Mouse (Mus musculus) embryonic facial prominence, embryonic 13.5 days (tissue): ENCODE results near the gene Asb15. TPM values are rescaled to one million over a fixed set of nuclear protein-coding genes. Genes with fewer than 3 reads are reported as not detected.

ENCODE experiments used
- ATAC-seq: fragments of 200-750 bp; cut with Nextera tagmentation; 2 replicates; pipeline ENCODE4 v1.8.0; 2017; ENCODE audit warnings: low read depth; ENCODE audit not compliant: insufficient number of reproducible peaks, insufficient read depth, low FRiP score, low TSS enrichment
- H3K27ac ChIP-seq: fragments of 300-500 bp; sonication (generic); 2 replicates; pipeline ENCODE4 v1.5.1; 2015; ENCODE audit warnings: moderate library complexity, mild to moderate bottlenecking, inconsistent platforms
- H3K27me3 ChIP-seq: fragments of 300-500 bp; sonication (generic); 2 replicates; pipeline ENCODE4 v1.6.1; 2015; ENCODE audit warnings: mild to moderate bottlenecking, inconsistent platforms
- H3K36me3 ChIP-seq: fragments of 300-500 bp; sonication (generic); 2 replicates; pipeline ENCODE4 v1.6.1; 2015; ENCODE audit warnings: mild to moderate bottlenecking, inconsistent platforms
- H3K4me1 ChIP-seq: fragments of 300-500 bp; sonication (generic); 2 replicates; pipeline ENCODE4 v1.6.1; 2015; ENCODE audit warnings: inconsistent platforms
- H3K4me2 ChIP-seq: fragments of 300-500 bp; sonication (generic); 2 replicates; pipeline ENCODE4 v1.6.1; 2015; ENCODE audit warnings: moderate library complexity, mild to moderate bottlenecking, inconsistent platforms
- H3K4me3 ChIP-seq: fragments of 300-500 bp; sonication (generic); 2 replicates; pipeline ENCODE4 v1.5.1; 2015; ENCODE audit warnings: mild to moderate bottlenecking, inconsistent platforms
- H3K9ac ChIP-seq: fragments of 300-500 bp; sonication (generic); 2 replicates; pipeline ENCODE4 v1.6.1; 2015; ENCODE audit warnings: mild to moderate bottlenecking, inconsistent platforms
- H3K9me3 ChIP-seq: fragments of 300-500 bp; sonication (generic); 2 replicates; pipeline ENCODE4 v1.6.1; 2016; ENCODE audit warnings: inconsistent platforms
- WGBS: fragments of 180-500 bp; shearing (Covaris S2); methylation state at CpG from one replicate; pipeline ENCODE4 v1.1.7; 2015; ENCODE audit warnings: mixed read lengths; 5-methylcytosine and 5-hydroxymethylcytosine counted together
- polyA plus RNA-seq: library from polyadenylated mRNA; unstranded; fragments of >200 nt; fragmentation: Nextera tagmentation; extraction: Ambion mirVana; gene quantifications from 2 replicates; pipeline ENCODE4 v1.2.1, GENCODE M21; 2015

Gene Asb15
- polyA plus RNA-seq, 1 experiment from 2014 or later, result not detected

DNA sequence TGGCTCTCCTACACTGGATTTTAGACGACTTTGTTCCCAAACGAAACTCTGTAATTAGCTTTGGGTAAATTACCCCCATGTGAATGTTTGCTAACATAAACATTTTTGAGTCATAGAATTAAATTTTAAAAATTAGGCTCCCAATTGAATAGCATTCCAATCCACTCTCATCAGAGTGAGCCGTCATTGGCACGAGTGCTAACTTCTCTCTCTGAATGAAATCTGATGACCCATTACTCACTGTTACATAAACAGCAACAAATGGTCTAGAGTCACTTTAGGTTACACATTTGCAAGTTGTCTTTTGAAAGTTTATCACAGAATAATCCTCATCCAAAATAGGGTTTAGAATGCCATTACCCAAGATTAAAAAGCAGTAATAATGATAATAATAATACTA is 81.6 kb downstream of the Asb15 start:
- no peak overlapping the region for H3K4me3 ChIP-seq
- no peaks in the 10 kb centered on the region for H3K27me3 ChIP-seq
- no peaks in the 10 kb centered on the region for H3K9me3 ChIP-seq
- peaks cover 15% of the 10 kb centered on the region for H3K36me3 ChIP-seq
- 57% methylated on average over 4 of the region's 4 CpGs for WGBS
- H3K4me1 ChIP-seq, result no peaks in the 10 kb centered on the region
- no peak overlapping the region for H3K9ac ChIP-seq
- H3K4me2 ChIP-seq, result no peak overlapping the region
- ATAC-seq, result no peak
- no peak overlapping the region for H3K27ac ChIP-seq

DNA sequence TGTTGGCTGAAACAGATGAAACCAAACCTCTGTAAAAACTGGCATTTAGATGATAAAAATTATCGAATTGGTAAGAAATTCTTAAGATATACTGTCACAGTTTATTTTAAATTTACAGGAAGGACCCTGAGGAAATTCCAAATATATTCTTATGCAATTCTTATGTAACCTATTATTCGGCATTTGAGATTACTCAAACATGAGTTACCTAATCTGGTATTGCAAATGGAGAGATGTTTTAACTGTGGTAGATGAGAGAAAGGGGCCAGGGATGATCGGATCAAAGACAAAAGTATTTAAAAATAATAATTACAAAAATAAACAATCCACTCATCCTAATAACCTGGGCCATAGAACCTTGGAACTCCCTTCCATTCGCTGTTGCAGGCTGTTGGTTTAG is 82.4 kb downstream of the Asb15 start:
- Histone ChIP-seq H3K9me3 (no peaks in the 10 kb centered on the region), H3K27me3 (no peaks in the 10 kb centered on the region), H3K27ac (no peak overlapping the region), H3K4me1 (no peaks in the 10 kb centered on the region), H3K4me2 (no peak overlapping the region), H3K9ac (no peak overlapping the region), H3K36me3 (peaks cover 23% of the 10 kb centered on the region), H3K4me3 (no peak overlapping the region)
- WGBS, result 89% methylated on average over 4 of the region's 4 CpGs
- no peak for ATAC-seq

DNA sequence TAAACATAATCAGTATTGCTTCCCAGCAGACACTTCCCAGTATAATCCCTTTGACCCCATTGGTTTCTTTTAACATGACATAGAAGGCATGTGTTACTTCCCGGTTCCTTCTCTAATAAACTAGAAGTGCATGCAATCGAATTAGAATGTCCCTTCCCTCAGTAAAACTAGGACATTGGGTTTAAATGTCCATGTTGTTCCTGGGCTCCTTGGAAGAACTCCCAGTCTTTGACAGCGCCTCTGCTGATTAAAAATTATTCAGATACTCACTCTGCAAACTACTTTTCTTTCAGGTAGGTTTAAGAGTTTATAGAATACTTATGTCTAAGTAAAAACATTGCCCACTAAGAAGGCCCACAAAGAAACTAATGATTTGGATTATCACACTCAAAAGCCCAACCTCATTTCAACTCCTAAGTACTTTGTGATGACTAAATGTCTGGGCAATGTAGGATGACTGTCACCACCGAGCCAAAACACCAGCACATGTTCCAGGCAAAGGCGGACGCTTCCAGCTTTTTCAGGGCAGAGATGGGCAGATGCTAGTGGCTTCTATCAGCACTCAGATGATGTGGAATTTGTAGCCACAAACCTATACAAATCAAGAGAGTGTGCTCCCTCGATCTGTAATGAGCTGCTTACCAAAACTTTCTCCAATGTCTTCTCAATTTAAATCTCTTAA is 84.3 kb downstream of the Asb15 start:
- H3K4me2 ChIP-seq, result no peak overlapping the region

DNA sequence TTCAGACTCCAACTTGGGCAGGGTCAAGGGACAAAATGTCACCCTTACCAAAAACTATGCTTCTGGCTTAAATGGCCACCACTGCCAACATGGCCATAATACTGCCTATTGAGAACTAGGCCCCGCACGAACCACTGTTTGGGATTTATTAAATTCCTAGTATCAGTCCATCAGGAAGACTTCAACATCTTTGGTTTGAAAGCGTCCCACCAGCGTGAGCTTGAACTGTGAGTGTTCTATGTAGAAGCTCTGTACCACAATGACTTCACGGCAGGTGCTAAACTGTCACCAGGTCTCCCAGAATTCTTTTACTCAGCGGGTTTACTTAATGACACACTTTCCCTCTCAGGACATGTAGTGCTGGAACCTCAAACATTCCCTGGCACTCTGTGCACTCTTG is 85.4 kb downstream of the Asb15 start:
- 95% methylated on average over 6 of the region's 6 CpGs for WGBS
- Histone ChIP-seq H3K9me3 (no peaks in the 10 kb centered on the region), H3K36me3 (peaks cover 46% of the 10 kb centered on the region), H3K4me2 (no peak overlapping the region), H3K27me3 (no peaks in the 10 kb centered on the region), H3K9ac (no peak overlapping the region), H3K4me3 (no peak overlapping the region), H3K4me1 (no peaks in the 10 kb centered on the region), H3K27ac (no peak overlapping the region)
- ATAC-seq, result no peak

More for the DNA sequence above, 84.3 kb downstream of the Asb15 start:
- Histone ChIP-seq H3K9ac (no peak overlapping the region), H3K27me3 (no peaks in the 10 kb centered on the region), H3K4me1 (no peaks in the 10 kb centered on the region), H3K9me3 (no peaks in the 10 kb centered on the region), H3K4me3 (no peak overlapping the region), H3K36me3 (peaks cover 36% of the 10 kb centered on the region), H3K27ac (no peak overlapping the region)
- no peak for ATAC-seq
- WGBS, result 90% methylated on average over 7 of the region's 7 CpGs

DNA sequence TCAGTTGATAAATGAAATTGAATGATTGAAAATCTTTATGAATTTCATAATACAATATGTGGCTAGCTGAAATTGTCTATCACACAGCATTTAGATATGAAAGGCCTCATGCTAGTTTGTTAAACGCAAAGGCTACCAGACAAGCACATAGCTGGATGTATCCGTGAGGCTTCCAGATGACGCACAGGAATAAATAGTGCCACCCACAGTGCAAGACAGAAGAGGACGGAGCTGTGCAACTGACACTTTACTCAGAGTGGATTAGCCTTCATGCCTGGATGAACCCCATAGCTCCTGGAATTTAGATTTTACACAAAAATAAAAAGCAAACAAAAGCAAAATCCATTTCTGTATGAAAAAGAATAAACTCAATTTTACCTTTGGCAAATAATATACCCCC is 86.0 kb downstream of the Asb15 start:
- ATAC-seq, result no peak

DNA sequence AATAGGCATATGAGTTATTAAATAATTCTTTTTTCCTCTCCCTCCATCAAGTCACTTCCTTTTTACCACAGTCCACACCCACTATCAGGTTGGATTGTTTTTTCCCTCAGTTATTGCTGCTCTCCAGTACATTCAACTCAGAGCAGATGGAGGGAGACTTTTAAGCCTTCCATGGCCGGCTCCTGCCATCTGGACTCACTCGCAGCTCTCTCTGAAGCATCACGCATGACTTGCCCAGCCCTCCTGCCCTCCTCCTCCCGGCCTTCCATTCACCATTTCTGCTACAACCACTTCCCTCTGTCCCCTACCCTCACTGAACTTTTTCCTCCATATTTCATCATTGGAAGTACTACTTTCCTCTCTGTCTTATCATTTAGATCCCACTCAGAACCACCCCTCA is 88.8 kb downstream of the Asb15 start:
- Histone ChIP-seq H3K27me3 (no peaks in the 10 kb centered on the region), H3K4me3 (no peak overlapping the region), H3K4me1 (no peaks in the 10 kb centered on the region), H3K9ac (no peak overlapping the region), H3K9me3 (no peaks in the 10 kb centered on the region), H3K27ac (no peak overlapping the region), H3K4me2 (no peak overlapping the region), H3K36me3 (peaks cover 55% of the 10 kb centered on the region)
- WGBS, result 81% methylated on average over 4 of the region's 4 CpGs
- no peak for ATAC-seq

More for the DNA sequence above, 86.0 kb downstream of the Asb15 start:
- Histone ChIP-seq H3K36me3 (peaks cover 47% of the 10 kb centered on the region), H3K27me3 (no peaks in the 10 kb centered on the region), H3K4me1 (no peaks in the 10 kb centered on the region), H3K9me3 (no peaks in the 10 kb centered on the region), H3K9ac (no peak overlapping the region), H3K4me3 (no peak overlapping the region), H3K27ac (no peak overlapping the region), H3K4me2 (no peak overlapping the region)
- WGBS, result 86% methylated on average over 4 of the region's 4 CpGs

DNA sequence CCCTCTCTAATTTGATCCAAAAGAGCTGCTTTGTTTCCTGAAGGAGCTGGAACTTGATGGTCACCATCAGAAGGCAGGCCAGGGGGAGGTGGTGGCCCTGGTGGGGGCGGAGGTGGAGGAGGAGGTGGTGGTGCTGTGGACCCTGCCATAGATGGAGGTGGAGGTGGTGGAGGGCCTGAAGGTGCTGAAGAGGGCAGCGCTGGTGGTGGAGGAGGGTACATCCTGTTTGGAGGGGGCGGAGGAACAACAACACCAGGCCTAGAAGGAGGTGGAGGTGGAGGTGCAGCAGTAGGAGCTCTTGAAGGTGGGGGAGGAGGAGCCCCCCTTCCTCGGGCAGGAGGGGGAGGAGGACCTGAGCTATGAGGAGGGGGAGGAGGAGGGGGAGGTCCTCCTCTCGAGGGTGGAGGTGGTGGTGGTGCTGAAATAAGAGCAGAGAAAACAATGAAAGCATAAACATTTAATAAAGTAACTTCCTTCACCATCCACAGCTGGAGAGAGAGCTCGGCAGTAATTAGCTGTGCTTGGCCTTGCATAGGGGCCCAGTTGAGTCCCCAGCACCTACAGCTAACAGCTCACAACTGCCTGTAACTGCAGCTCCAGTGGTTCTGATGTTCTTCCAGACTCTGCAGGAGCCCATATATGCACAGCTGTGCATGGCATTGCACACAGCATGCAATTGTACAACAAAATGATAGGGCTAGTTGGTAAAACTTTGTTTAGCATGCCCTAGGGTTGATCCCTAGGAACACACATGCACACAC is 91.5 kb downstream of the Asb15 start:
- Histone ChIP-seq H3K4me1 (no peaks in the 10 kb centered on the region), H3K9me3 (no peaks in the 10 kb centered on the region), H3K36me3 (peaks cover 47% of the 10 kb centered on the region), H3K27ac (no peak overlapping the region), H3K9ac (no peak overlapping the region), H3K4me3 (no peak overlapping the region), H3K27me3 (no peaks in the 10 kb centered on the region), H3K4me2 (no peak overlapping the region)
- ATAC-seq, result no peak
- 58% methylated on average over 6 of the region's 6 CpGs for WGBS

DNA sequence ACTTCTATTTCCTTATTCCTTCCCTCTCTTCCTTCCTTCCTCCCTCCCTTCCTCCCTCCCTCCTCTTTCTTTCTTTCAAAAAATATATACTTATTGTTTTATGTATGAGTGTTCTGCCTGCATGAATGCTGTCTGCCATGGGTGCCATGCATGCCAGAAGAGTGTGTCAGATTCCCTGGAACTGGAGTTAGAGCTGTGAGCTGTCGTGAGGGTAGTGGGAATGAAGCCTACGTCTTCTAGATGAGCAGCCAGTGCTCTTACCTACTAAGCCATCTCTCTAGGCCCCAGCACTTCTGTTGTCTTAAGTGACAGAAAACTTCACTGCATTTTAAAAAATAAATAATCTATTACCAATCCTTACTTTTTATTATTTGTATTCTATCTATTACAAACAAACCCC is 93.0 kb downstream of the Asb15 start:
- Histone ChIP-seq H3K4me3 (no peak overlapping the region), H3K4me2 (no peak overlapping the region), H3K27me3 (no peaks in the 10 kb centered on the region), H3K27ac (no peak overlapping the region), H3K9me3 (no peaks in the 10 kb centered on the region), H3K36me3 (peaks cover 42% of the 10 kb centered on the region), H3K9ac (no peak overlapping the region), H3K4me1 (no peaks in the 10 kb centered on the region)
- 84% methylated on average over 2 of the region's 2 CpGs for WGBS
- ATAC-seq, result no peak

DNA sequence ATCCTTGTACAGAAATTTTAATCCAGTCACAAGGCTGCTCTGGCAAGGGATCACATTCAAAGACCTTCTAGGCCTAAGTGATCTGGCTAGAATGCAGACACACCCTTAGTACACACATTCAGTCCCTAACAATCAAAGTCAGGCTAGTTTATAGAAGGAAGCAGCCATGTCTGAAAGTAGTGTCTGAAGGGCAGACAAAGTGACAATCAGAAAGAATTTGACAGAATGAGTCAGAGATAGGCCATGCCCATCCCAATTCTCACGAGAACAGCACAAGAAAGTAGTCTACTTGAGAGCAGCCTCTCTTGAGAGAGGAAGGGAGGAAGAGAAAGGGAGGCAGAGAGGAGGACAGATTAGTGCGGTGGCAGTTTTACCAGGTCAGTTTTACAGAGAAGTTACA is 94.2 kb downstream of the Asb15 start:
- WGBS, result 86% methylated on average over 2 of the region's 2 CpGs

More for the DNA sequence above, 94.2 kb downstream of the Asb15 start:
- Histone ChIP-seq H3K27me3 (no peaks in the 10 kb centered on the region), H3K4me1 (no peaks in the 10 kb centered on the region), H3K9ac (no peak overlapping the region), H3K27ac (no peak overlapping the region), H3K4me3 (no peak overlapping the region), H3K4me2 (no peak overlapping the region), H3K9me3 (no peaks in the 10 kb centered on the region), H3K36me3 (peaks cover 36% of the 10 kb centered on the region)
- ATAC-seq, result no peak

Other genes starting within 250 kb of the Asb15 start
- gene Iqub, start 13.1 kb upstream of the Asb15 start, polyA plus RNA-seq, result 0.11 TPM in 2 replicates
- 342 and 359 TPM in 2 replicates for gene Ndufa5, start 131 bp upstream of the Asb15 start, polyA plus RNA-seq
- gene Lmod2, start 69.6 kb downstream of the Asb15 start, polyA plus RNA-seq, result 0.10 and 0.30 TPM in 2 replicates
- 66.1 and 79.8 TPM in 2 replicates for gene Wasl, start 136.9 kb downstream of the Asb15 start, polyA plus RNA-seq
- gene Hyal6, start 205.1 kb downstream of the Asb15 start, polyA plus RNA-seq, result not detected in 2 replicates
- not detected in 2 replicates for gene Hyal4, start 220.2 kb downstream of the Asb15 start, polyA plus RNA-seq